Mouse (Mus musculus) small intestine, adult 2 months (tissue): Measurements from ENCODE around the gene Casp14. TPM values are rescaled to one million over a fixed set of nuclear protein-coding genes. Genes with fewer than 3 reads are reported as not detected.

Experiments
- H3K27ac ChIP-seq: fragments of 200-500 bp; 2 replicates; pipeline ENCODE4 v1.5.1; 2012; ENCODE audit warnings: low read depth, low read length, control low read depth, inconsistent platforms; ENCODE audit not compliant: insufficient read depth
- H3K27me3 ChIP-seq: fragments of 200-500 bp; 2 replicates; pipeline ENCODE4 v1.6.1; 2012; ENCODE audit warnings: mild to moderate bottlenecking, moderate library complexity, low read length, inconsistent platforms; ENCODE audit not compliant: control insufficient read depth, insufficient read depth
- H3K36me3 ChIP-seq: fragments of 200-500 bp; 2 replicates; pipeline ENCODE4 v1.6.1; 2012; ENCODE audit warnings: mild to moderate bottlenecking, low read length, control low read depth, inconsistent platforms; ENCODE audit not compliant: control insufficient read depth, insufficient read depth
- H3K4me1 ChIP-seq: fragments of 200-500 bp; 2 replicates; pipeline ENCODE4 v1.6.1; 2012; ENCODE audit warnings: low read length, inconsistent platforms, mixed read lengths; ENCODE audit not compliant: control insufficient read depth, insufficient read depth, insufficient read length
- H3K4me3 ChIP-seq: fragments of 200-500 bp; 2 replicates; pipeline ENCODE4 v1.5.1; 2012; ENCODE audit warnings: low read depth, mild to moderate bottlenecking, control low read depth, inconsistent platforms, low read length, moderate library complexity
- CTCF ChIP-seq: fragments of 200-500 bp; IDR thresholded peaks from 2 replicates; pipeline ENCODE4 v1.5.1; 2012; ENCODE audit warnings: low read depth, mild to moderate bottlenecking, control low read depth, inconsistent platforms, low read length, moderate library complexity, mixed read lengths; ENCODE audit not compliant: insufficient replicate concordance, insufficient read length; ENCODE audit errors: extremely low read depth
- POLR2A ChIP-seq: fragments of 200-500 bp; IDR thresholded peaks from 2 replicates; pipeline ENCODE4 v1.6.1; 2012; ENCODE audit warnings: low read depth, mild to moderate bottlenecking, control low read depth, inconsistent platforms, low read length, moderate library complexity
- WGBS: fragments of 180-500 bp; shearing (Covaris S2); methylation state at CpG from one replicate; pipeline ENCODE4 v1.1.7; 2018; 5-methylcytosine and 5-hydroxymethylcytosine counted together
- polyA plus RNA-seq: library from polyadenylated mRNA; depleted of rRNA; stranded (reverse); fragments of >200 nt; gene quantifications from 2 replicates; pipeline ENCODE4 v1.2.3, GENCODE M21; 2012; rRNA removed

Gene Casp14
- polyA plus RNA-seq = not detected in 2 replicates

- peak within 1 kb of the TSS; percentile 8; the same call in 1 of the 2 replicates for H3K4me3 ChIP-seq
- H3K36me3 ChIP-seq = no peaks in the 10 kb centered on the region
- H3K27ac ChIP-seq = no peak within 1 kb of the TSS
- no peaks in the 10 kb centered on the region for H3K27me3 ChIP-seq
- WGBS = 10% methylated on average over 11 of the region's 11 CpGs
- TF ChIP-seq CTCF = no peak
- TF ChIP-seq POLR2A = no peak
- no peaks in the 10 kb centered on the region for H3K4me1 ChIP-seq
Observed at GRCm38 (mm10) chr10:78718056-78718455, at the start of gene Casp14. TSS of gene Casp14 (minus strand) at chr10:78718294.

GRCm38 (mm10) chr10:78765570-78765969, 47.5 kb upstream of the Casp14 start:
- Histone ChIP-seq H3K27me3 (no peaks in the 10 kb centered on the region), H3K36me3 (no peaks in the 10 kb centered on the region), H3K4me1 (no peaks in the 10 kb centered on the region), H3K4me3 (no peak overlapping the region), H3K27ac (no peak overlapping the region)
- 78% methylated on average over 1 of the region's 1 CpGs for WGBS
- TF ChIP-seq POLR2A (no peak), CTCF (no peak)

GRCm38 (mm10) chr10:78756021-78756420, 37.9 kb upstream of the Casp14 start:
- no peak overlapping the region for H3K4me3 ChIP-seq
- peaks cover 8% of the 10 kb centered on the region for H3K4me1 ChIP-seq
- 38% methylated on average over 6 of the region's 6 CpGs for WGBS
- no peaks in the 10 kb centered on the region for H3K27me3 ChIP-seq
- no peaks in the 10 kb centered on the region for H3K36me3 ChIP-seq
- TF ChIP-seq CTCF = peak; percentile 81; the same call in 1 of the 2 replicates
- TF ChIP-seq POLR2A = no peak
- no peak overlapping the region for H3K27ac ChIP-seq

- Histone ChIP-seq H3K4me1 (peaks cover 8% of the 10 kb centered on the region), H3K36me3 (no peaks in the 10 kb centered on the region), H3K27me3 (no peaks in the 10 kb centered on the region), H3K4me3 (peak within 1 kb of the TSS; percentile 73), H3K27ac (no peak within 1 kb of the TSS)
- TF ChIP-seq CTCF = no peak
- no peak for TF ChIP-seq POLR2A
- 4% methylated on average over 61 of the region's 61 CpGs for WGBS
Observed at GRCm38 (mm10) chr10:78752452-78753191, 34.5 kb upstream of the Casp14 start, which contains the start of gene Ccdc105. TSS of gene Ccdc105 (minus strand) at chr10:78753065.

- Histone ChIP-seq H3K4me3 (no peak overlapping the region), H3K4me1 (peaks cover 11% of the 10 kb centered on the region), H3K27ac (no peak overlapping the region), H3K36me3 (no peaks in the 10 kb centered on the region), H3K27me3 (no peaks in the 10 kb centered on the region)
- WGBS = 84% methylated on average over 6 of the region's 6 CpGs
- TF ChIP-seq POLR2A = no peak
- no peak for TF ChIP-seq CTCF
Observed at GRCm38 (mm10) chr10:78748946-78749345, 30.9 kb upstream of the Casp14 start.

GRCm38 (mm10) chr10:78748161-78748560, 30.1 kb upstream of the Casp14 start:
- 76% methylated on average over 13 of the region's 13 CpGs for WGBS

GRCm38 (mm10) chr10:78747035-78747721, 29.1 kb upstream of the Casp14 start:
- Histone ChIP-seq H3K27ac (no peak overlapping the region), H3K4me3 (peak overlapping the region; percentile 35), H3K36me3 (no peaks in the 10 kb centered on the region), H3K27me3 (no peaks in the 10 kb centered on the region), H3K4me1 (peaks cover 5% of the 10 kb centered on the region; the same call in 1 of the 2 replicates)
- TF ChIP-seq POLR2A = no peak
- no peak for TF ChIP-seq CTCF
- 5% methylated on average over 27 of the region's 27 CpGs for WGBS

More at GRCm38 (mm10) chr10:78748161-78748560, 30.1 kb upstream of the Casp14 start:
- Histone ChIP-seq H3K4me3 (no peak overlapping the region), H3K36me3 (no peaks in the 10 kb centered on the region), H3K27me3 (no peaks in the 10 kb centered on the region), H3K4me1 (peaks cover 11% of the 10 kb centered on the region), H3K27ac (no peak overlapping the region)
- no peak for TF ChIP-seq CTCF
- TF ChIP-seq POLR2A = no peak
